Mouse (Mus musculus): ENCODE data around the gene Pitpnm1.
A peak's percentile ranks its signal among the peaks of the same experiment; 100 is the strongest.
"Not testable (repeated sequence)": the region's sequence is repeated elsewhere in the genome, so short reads cannot be mapped to it uniquely, and the experiment has no call there.

Gene Pitpnm1

GRCm38 (mm10) chr19:4099837-4100717, at the start of gene Pitpnm1:
TSS of gene Pitpnm1 (plus strand) at chr19:4099998.
- peak; percentile 48 for DNase-seq

DNA sequence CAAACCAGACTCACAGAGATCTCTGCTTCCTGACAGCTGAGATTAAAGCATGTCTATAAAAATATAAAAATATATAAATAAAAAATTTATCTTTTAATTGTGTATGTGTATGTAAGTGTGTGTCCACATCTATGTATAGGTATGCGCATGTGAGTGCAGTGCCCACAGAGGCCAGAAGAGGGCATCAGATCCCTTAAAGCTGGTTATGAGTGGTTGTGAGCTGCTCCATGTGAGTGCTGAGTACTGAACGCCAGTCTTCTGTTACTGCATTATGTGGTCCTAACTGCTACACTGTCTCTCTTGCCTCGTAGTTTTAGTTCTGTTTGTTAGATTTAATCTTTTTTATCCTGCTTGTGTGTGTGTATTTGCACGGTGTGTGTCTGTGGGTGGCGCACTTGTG, 48.8 kb upstream of the Pitpnm1 start:
- no peak for DNase-seq

- peak; percentile 78 for DNase-seq
Observed at GRCm38 (mm10) chr19:4051741-4052515, 47.9 kb upstream of the Pitpnm1 start.

DNA sequence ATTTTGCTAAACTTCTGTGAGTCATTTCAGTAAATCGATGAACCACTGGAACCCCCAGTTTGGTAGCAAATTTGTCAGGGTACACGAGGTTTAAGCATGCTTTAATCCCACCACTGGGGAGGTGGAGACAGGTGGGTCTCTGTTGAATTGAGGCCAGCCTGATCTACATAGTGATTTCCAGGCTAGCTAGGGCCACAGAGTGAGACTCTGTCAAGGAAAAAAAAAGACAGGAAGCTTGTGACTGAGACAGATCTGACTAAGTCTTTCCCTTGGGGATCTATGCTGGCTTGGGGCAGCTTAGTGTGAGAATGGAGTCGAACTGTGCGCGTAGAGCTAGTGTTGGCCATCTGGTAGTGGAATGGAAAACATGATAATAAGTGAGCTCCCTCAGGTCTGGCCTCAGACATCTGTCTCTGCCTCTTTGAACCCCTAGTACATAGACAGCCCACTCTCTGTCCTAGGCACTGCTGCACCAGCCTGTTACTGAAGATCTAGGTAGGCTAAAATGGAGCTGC, 47.2 kb upstream of the Pitpnm1 start:
- no peak for DNase-seq

DNA sequence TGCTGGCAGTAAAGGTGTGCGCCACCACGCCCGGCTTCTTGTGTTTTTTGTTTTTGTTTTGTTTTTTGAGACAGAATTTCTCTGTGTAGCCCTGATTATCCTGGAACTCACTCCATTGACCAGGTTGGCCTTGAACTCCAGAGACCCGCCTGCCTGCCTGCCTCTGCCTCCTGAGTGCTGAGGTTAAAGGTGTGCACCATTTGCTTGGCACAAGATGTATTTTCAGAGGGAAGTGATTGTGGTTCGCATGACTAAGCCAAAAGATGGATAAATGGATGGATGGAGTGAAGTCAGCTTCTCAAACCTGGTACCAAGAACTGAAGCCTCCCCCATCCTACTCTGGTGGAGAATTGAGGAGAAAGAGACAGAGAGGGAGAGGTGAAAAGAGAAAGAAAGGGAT, 45.2 kb upstream of the Pitpnm1 start:
- DNase-seq = no peak

- DNase-seq = no peak
Observed at GRCm38 (mm10) chr19:4055216-4055946, 44.4 kb upstream of the Pitpnm1 start.

GRCm38 (mm10) chr19:4055947-4056693, 43.7 kb upstream of the Pitpnm1 start:
- no peak for DNase-seq

DNA sequence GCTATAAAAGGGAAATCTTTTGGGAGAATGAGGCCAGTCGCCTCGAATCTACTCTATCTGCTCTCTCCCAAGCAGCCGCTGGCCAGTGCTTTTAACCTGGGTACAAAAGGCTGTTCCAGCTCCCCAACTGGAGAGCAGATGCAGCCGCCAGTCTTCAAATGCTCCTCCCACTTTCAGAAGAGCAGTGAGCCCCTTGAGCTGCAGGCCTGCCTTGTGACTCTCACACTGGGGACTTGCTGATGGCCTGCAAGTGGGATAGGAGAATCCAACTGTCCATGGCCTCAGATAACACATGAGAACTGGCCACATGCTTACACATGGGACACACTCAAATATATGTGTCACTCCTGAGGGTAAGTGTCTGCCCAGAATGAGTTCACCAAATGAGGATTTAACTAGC, 43.1 kb upstream of the Pitpnm1 start:
- no peak for DNase-seq

DNA sequence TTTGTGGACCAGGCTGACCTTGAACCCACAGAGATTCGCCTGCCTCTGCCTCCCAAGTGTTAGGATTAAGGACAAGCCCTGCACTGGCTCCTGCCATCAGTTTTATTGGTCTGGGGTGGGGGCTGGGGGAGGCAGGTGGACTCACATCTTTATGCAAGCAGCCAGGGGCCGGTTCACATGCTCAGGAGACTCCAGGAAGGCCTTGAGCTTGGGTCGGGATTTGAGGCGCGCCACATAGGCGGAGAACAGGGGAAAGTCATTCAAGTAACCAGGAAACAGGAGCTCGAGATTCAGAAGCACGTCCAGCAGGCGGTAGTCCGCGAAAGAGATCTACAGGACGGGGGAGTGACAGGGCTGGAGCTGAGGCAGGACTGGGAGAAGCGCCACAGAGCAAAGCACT, 42.4 kb upstream of the Pitpnm1 start:
- DNase-seq = no peak

- DNase-seq = no peak
Observed at GRCm38 (mm10) chr19:4057962-4058361, 41.8 kb upstream of the Pitpnm1 start.

GRCm38 (mm10) chr19:4058581-4058980, 41.2 kb upstream of the Pitpnm1 start:
- no peak for DNase-seq

- DNase-seq = no peak
Observed at GRCm38 (mm10) chr19:4059069-4059740, 40.6 kb upstream of the Pitpnm1 start, which contains the start of gene Gstp3. TSS of gene Gstp3 (minus strand) at chr19:4059569.

- DNase-seq = not testable (repeated sequence)
Observed at GRCm38 (mm10) chr19:4060044-4060898, 39.5 kb upstream of the Pitpnm1 start.

GRCm38 (mm10) chr19:4060899-4061465, 38.8 kb upstream of the Pitpnm1 start:
- no peak for DNase-seq

- not testable (repeated sequence) for DNase-seq
Observed at GRCm38 (mm10) chr19:4063357-4063756, 36.4 kb upstream of the Pitpnm1 start.

GRCm38 (mm10) chr19:4064501-4064900, 35.3 kb upstream of the Pitpnm1 start:
- not testable (repeated sequence) for DNase-seq

DNA sequence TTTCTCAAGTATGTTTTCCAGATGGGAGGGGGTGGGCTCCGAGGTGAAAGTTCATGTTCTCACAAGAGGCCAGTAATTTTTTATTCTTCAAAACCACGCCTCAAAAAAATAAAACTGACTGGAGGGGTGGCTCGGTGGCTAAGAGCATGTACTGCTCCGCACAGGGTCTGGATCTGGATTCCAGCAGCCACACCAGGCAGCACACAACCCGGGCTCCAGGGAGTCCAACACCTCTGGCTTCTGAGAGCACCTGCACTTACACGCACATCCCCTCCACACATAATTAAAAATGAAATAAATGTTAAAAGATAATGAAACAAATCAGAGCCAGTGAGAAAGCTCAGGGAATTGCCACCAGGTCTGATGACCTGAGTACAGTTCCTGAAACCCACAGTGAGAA, 33.5 kb upstream of the Pitpnm1 start:
- no peak for DNase-seq

DNA sequence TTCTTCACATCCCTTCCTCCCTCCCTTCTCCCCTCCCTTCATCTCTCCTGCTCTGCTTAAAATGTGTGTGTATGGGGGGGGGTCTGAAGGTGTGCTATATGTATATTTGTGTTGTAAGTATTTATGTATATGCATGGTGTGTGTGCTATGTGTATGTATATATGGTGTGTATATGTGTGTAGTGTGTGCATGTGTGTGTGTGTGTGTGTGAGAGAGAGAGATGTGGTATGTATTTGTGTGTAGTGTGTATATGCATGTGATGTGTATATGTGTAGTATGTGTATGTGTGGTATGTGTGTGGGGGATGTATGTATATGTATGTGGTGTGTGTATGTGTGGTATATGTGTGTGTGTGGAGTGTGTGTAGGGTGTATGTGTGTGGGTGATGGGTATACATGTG, 32.9 kb upstream of the Pitpnm1 start:
- no peak for DNase-seq

GRCm38 (mm10) chr19:4068242-4068641, 31.6 kb upstream of the Pitpnm1 start:
- DNase-seq = not testable (repeated sequence)

DNA sequence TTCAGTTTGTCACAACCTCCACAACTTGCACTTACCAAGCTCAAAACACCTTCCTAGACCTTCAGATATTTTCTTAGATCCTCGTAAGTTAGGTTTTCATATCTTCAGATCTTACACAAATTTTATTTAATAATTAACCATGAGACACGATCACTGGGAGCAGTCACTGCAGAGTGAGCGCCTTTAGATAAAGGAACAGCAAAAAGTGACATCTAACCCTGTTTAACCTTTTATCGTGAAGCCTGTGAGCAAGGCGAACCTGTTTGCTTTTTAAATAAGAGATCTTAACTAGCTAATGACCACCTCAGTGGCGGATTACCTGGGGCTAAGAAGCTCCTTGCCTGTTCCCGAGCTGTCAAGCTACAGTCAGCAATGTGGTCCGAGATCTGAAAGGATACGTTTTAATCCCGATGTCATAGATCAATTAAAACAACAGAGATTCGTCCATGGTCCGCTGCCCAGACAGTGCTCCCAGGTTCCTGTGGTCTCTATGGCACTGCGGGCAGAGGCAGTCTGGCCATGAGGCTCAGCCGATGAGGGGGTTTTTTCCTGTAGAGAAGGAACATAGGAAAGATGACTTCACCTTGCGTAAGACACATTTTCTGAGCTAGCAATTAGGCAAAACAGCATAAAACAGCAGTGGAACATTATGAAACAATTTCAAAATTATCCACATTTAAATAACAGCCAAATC, 30.9 kb upstream of the Pitpnm1 start:
- no peak for DNase-seq
